Mouse (Mus musculus): ENCODE data around the gene Usp50.

Usp50 gene

DNA sequence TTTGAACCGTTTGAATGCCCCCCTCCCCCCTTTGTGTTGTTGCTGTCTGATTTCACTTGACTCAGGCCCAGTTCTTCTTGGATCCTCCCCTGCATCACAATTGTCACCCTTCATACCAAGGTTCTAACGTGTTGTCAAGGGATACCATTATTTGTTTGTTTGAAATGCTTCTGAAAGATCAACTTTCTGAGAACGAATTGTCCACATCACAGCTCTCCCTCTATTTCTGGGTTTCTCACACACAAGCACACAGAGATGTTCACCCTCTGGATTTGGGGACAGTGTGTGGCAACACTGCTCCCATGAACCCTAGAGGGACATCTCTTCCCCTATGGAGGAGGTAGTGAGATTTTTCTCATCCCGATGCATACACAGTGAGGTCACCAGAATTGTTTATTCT, at the start of gene Usp50:
TSS of gene Usp50 (minus strand) at position 101 of the 400 bp plus-strand sequence.
- DNase-seq = no peak

DNA sequence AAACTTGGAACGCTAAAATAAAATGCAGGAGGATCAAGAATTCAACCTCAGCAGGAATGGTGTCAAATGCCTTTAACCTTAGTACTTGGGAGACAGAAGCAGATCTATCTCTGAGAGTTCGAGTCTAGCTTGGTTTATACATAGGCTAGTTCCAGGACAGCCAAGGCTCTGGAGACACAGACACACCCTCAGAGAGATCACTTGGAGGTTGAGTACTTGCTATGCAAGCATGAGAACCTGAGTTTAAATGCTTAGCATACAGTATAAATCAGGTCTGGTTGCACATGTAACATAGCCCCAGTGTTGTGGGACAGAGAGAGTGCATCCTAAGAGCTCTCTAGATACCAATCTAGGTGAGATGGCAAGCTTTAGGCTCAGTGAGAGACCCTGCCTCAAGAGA, 34.1 kb upstream of the Usp50 start:
- no peak for DNase-seq

DNA sequence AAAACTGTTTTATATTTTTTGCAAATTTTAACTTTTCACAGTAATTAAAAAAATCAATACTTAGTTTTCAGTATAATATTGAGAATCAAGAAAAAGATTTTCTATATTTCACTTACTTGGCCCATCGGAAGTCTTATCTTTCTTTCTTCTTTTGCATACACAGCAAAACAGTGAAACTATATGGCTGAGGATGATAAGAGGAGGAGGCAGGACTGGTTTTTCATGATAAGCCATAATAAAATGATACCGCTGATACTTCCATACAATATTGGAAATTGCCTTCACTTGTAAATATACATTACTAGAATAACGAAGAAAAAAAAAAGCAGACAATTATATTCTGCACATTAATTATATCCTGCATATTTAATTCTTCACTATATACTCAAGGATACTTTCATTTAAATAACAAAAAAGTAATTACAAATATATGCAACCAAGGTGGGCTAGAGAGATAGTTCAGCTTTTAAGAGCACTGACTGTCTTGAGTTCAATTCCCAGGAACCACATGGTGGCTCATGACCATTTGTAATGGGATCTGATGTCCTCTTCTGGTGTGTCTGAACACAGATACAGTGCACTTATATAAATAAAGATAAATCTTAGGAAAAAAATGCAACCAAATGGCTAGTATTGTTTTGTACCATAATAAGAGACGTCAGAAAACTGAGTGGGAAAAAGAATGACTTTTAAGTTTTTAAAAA, 33.5 kb upstream of the Usp50 start:
- DNase-seq = no peak

GRCm38 (mm10) chr2:126815822-126816221, 32.6 kb upstream of the Usp50 start:
- DNase-seq = no peak

DNA sequence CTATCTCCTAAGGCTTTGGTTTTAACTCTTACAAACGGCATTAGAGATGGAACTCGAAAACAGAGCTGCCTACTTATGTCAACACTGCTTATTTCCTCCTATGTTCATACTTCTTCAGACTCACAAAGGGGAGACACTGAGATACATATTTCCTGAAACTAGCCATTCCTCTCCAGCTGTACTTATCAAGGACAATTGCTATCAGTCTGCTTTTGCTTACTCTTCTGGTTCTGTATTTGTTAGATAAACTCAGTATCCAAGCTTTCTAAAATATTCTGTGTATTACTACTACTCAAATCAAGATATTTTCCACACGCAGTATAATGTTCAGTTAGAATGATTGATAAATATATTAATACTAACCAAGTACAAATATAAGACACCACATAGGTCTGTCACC, 18.7 kb upstream of the Usp50 start:
- no peak for DNase-seq

DNA sequence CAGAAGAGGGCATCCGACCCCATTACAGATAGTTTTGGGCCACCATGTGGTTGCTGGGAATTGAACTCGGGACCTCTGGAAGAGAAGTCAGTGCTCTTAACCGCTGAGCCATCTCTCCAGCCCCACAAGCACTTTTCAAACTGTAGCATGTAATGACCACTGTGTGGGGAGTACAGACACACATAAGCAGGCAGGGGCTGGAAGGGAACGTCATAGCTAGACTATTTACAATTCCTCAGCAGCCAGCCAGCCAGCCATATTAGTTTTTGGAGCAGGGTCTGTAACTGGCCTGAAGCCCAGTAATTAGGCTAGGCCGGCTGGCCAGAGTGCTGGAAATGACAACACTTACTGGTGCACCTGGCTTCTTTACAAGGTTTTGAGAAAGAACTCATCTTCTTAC, 15.2 kb upstream of the Usp50 start:
- no peak for DNase-seq

GRCm38 (mm10) chr2:126795708-126796107, 12.4 kb upstream of the Usp50 start:
- no peak for DNase-seq

GRCm38 (mm10) chr2:126792611-126793010, 9.3 kb upstream of the Usp50 start:
- no peak for DNase-seq

GRCm38 (mm10) chr2:126787721-126788342, 4.6 kb upstream of the Usp50 start:
- DNase-seq = no peak

GRCm38 (mm10) chr2:126782433-126782832, 837 bp downstream of the Usp50 start:
- no peak for DNase-seq

DNA sequence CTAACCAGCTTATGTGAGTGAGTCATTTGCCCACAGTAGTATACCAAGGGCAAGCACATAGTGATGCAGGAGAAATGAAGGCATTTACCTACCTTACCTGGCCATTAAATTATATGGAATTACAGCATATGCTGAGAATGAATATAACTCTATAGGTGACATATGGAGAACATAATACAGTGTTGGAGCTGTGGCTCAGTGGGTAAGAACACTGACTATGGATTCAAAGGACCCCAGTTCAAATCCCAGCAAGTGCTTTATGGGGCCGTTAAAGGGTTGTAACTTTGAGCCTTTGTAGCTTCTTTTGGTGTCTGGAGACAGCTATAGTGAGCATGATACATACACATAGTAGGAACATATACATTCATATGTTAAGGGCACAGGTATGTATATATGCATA, 1.8 kb downstream of the Usp50 start:
- no peak for DNase-seq

DNA sequence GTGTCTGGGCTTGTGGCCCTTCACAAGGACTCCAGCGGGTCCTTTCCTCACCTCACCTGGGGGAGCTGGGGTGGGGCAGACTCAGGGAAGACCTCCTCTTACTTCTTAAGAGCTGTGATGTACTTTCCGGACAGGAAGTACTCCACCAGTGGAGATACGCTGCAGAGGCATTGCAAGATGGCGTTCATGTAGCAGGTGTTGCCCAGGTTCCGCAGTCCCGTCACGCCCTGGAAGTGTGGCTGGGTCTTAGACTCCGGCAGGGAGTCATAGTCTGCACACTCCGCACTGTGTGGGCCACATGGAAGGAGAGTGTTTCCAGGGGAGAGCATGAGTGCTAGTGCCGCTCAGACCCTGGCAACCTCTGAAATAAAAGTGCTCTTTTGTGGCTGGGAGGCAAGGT, 3.0 kb downstream of the Usp50 start:
- DNase-seq = no peak

GRCm38 (mm10) chr2:126778806-126779205, 4.5 kb downstream of the Usp50 start:
- DNase-seq = no peak

DNA sequence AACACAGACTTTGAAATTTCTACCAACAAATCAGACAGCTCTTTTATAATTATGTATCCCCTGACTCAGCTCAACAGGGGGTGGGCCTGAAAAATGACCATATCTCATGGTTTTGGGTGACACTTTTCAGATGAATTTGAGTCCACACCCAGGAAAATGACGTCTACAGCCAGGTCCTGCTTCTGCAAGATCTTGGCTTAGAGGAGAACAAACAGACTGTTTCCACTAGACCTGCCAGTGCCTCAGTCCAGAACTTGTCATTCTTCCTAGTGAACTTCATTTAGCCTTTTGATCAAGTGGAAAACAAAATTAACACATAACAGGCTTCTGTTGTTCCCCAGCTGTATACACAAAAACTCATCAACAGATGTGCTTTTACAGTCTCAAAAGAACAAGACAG, 6.9 kb downstream of the Usp50 start:
- no peak for DNase-seq

DNA sequence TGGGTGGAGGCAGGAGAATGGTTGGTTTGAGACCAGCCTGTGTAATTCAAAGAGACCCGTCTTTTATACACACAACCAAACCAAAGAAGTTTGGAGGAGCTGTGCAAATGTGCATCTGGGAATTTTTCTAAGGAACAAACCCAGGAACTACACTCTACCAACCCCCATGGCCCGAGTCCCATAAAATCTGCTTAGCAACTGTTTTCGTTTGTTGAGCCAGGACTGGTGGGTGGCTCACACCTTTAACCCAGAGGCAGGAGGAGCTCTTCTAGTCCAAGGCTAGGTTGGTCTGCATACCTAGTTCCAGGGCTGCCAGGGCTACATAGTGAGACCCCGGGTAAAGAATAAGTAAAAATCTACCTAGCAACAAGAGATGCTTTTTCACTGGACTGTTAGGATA, 7.3 kb downstream of the Usp50 start:
- no peak for DNase-seq

DNA sequence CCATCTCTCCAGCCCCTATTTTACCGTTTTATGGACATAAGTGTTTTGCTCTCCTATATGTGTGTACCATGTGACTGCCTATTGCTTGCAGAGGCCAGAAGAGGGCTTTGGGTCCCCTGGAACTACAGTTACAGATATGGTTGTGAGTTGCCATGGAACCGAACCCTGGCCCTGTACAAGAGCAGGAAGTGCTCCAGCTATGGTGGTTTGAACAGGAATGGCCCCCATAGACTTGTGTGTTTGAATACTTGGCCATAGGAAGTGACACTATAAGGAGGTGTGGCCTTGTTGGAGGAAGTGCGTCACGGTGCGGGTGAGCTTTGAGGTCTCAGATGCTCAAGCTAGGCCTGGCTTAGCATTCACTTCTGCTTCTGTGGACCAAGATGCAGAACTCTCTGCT, 11.1 kb downstream of the Usp50 start:
- no peak for DNase-seq

- no peak for DNase-seq
These were observed 13.7 kb downstream of the Usp50 start for GRCm38 (mm10) chr2:126769431-126770181.

DNA sequence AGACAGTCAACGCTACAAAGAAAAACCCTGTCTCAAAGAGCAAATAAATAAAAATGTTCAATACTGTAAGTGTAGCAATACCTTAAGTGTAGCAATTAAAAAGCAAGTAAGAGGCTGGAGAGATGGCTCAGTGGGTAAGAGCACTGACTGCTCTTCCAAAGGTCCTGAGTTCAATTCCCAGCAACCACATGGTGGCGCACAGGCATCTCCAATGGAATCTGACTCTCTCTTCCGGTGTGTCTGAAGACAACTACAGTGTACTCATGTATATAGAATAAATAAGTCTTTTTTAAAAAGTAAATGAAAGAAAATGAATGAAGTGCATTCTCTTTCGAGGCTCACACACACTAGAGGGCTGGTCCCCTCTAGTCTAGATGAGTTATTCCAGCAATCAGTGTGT, 15.1 kb downstream of the Usp50 start:
- no peak for DNase-seq

DNA sequence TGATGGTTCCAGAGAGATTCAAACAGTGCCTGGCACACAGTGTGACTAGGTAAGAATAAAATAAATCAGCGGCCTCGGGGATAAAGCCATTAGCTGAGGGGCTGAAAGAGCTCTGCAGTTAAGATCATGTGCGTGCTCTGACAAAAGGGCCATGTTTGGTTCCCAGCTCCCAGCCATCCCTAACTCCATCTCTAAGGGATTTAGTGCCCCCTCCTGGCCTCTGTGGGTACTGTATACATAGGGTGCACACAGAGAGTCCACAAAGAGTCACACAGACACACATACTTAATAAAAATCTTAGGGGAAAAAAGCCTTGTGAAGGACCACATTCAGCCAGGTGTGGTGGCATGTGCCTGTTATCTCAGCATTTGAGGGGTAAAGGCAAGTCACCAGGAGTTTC, 15.7 kb downstream of the Usp50 start:
- no peak for DNase-seq

GRCm38 (mm10) chr2:126765867-126766582, 17.2 kb downstream of the Usp50 start:
- no peak for DNase-seq

DNA sequence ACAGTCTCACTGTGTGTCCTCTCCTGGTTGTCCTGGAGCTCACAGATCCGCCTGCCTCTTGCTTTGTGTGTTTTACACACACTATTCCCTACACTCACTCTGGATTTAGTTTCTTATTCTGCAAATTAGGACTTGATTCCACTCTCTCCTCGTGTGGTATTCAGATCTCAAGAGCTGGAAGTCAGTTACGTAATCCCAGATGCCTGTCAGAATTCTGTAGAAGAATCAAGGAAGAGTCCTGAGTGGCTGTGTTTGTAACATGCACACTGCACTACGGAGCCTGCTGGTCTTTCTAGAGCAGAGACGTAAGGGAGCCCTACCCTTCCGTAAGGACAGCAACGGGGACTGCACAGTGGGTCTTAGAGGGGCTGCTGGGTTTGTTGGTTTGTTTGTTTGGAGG, 23.9 kb downstream of the Usp50 start:
- no peak for DNase-seq

DNA sequence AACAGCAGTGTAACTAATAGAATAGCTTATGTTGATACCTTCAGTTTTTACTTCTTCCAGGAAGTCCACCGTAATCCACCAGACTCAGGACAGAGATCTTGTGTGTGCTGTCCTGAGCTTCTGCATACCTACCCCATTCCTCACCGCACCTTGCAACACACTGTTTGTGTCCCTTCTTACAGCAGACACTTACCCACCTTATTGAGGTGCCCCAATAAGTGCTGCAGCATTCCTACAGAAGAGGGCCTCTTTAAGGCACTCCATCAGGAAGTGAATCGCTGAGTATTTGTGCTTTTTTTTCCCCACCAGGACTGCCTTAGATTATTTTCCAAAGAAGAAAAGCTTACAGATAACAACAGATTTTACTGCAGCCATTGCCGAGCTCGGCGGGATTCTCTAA, 27.6 kb downstream of the Usp50 start:
- DNase-seq = no peak

DNA sequence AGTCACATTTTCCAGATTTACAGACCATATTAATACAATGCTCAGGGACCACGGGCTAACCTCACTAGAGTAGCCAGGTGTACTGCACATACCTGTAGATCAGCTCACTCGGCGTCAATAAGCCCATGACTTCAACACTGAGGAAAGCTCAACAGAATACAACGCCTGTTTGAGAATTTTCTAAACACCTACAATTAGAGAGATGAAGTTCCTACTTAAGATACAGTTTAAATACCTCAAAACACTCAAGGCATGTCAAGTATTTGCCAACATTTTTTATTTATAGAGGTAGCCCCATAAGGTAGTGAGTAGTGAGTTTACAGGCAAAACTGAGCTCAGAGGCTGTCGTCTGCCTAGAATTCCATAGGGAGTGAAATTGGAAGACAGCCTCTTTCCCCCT, 39.9 kb downstream of the Usp50 start:
- DNase-seq = no peak

- no peak for DNase-seq
These were observed 43.0 kb downstream of the Usp50 start for GRCm38 (mm10) chr2:126740314-126740713.

Measured in spleen, adult 18-20 months (tissue).